Mouse (Mus musculus) frontal cortex, adult (tissue): ENCODE results near the gene Calm3.
A peak's percentile ranks its signal among the peaks of the same experiment; 100 is the strongest.

ENCODE experiments used
- ATAC-seq: cut with Nextera tagmentation; 2 replicates; pipeline ENCODE4 v1.9.2; 2017; ENCODE audit warnings: mild to moderate bottlenecking, moderate library complexity, mixed read lengths; ENCODE audit not compliant: low TSS enrichment

Gene Calm3

GRCm38 (mm10) chr7:16942861-16943260 is 18.9 kb upstream of the Calm3 start:
- no peak for ATAC-seq

DNA sequence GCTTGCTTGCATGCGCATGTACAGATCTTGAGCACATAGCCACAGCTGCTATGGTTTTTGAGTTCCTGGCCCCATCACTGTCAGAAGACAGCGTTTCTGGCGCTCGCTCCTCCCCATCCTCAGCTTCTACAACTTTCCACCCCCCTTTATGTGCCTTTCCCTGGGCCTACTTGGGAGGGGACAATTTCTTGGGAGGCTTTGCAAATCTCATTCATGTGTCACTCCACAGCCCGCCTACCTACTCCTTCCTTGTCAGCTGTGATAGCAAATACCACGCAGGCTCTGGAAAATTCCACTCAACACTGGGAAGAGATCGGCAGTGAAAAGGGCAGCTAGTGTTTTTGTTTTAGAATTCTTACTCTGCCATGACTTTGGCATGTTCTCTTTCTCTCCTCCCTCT is 16.4 kb upstream of the Calm3 start:
- peak; percentile 61 for ATAC-seq

GRCm38 (mm10) chr7:16938117-16938791 is 14.3 kb upstream of the Calm3 start:
- peak; percentile 53 for ATAC-seq

- ATAC-seq = no peak
Observed at GRCm38 (mm10) chr7:16937312-16937711, 13.4 kb upstream of the Calm3 start.

DNA sequence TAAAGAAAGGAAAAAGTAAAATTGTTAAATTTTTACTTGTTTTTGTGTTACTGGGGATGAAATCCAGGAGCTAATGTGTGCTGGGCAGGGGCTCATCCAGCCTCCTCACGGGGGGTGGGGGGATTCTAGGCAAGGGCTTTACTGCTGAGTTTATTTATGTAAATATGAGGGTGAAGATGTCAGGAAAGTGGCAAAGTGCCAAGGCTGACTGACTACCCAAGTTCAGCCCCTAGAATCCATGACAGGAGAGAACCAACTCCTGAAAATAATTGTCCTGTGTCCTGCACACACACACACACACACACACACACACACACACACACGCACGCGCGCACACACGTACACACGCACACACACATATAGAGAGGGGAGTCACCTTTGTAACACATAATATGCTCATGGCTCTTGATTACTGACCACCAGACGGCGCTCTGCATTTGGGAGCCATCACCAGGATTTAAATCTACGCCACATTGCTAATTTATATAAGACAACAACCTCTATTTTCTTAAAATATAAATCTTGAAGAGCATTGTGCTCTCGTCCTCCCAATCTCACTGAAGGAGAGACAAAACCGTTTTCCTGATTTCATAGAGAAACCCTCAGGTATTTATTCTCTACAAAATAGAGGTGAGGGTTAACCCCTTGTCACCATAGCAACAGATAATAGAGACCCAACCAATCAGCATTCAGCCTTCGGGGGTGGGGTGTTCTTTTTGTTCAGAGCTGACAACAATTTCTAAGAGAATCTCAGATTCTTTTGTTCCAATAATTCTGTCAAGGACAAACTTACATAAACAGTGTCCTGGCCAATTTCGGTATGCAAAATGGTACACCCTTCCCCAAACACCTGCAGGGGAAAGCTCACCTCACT is 9.0 kb upstream of the Calm3 start:
- no peak for ATAC-seq

DNA sequence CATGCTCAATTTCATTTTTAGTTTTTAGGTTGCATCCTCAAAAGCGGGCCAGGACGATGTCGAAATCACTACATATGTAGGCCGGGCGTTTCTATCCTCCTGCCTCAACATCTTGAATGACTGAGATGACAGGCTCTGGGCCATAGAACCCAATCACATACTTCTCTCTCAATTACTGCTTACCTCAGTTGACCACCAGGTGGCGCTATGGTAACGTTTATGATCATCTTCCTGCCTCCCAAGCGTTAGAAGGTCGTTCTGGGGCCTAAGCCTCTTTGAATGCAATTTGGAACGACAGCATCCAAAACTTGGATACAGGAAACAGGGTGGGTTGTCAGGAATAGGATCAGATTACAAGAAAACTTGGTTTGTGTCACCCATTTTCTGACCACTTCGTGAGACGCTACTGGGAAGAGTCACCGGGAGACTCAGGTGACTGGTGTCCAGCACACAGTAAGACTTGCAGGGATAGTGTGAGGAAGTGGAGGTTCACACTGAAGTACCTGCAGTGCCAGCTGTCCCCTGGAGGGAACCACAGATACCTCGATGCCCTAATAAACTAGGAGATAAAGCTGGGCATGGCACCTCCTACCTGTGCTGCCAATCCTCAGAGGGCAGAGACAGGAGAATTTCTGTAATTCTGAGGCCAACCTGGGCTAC is 8.2 kb upstream of the Calm3 start:
- peak; percentile 76 for ATAC-seq

DNA sequence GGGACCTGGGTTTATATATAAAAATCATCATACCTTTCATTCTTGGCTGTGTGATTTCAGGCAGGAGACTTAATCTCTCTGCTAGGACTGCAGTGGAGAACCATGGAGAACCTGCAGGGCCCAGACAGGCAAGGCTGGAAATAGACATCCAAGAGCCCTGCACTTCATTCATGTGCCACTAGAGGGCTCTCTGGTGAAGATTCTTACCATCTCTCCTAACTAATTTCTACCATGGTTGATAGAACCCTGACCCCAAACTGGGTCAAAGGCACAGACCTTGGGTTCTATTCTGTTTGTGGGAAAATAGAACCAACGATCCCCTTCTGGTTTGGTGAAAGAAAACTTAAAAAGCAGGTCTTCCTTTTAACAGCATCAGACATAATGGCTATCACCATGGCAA is 6.9 kb upstream of the Calm3 start:
- ATAC-seq = peak; percentile 55; the same call in 1 of the 2 replicates

- no peak for ATAC-seq
Observed at GRCm38 (mm10) chr7:16928341-16928740, 4.4 kb upstream of the Calm3 start.

DNA sequence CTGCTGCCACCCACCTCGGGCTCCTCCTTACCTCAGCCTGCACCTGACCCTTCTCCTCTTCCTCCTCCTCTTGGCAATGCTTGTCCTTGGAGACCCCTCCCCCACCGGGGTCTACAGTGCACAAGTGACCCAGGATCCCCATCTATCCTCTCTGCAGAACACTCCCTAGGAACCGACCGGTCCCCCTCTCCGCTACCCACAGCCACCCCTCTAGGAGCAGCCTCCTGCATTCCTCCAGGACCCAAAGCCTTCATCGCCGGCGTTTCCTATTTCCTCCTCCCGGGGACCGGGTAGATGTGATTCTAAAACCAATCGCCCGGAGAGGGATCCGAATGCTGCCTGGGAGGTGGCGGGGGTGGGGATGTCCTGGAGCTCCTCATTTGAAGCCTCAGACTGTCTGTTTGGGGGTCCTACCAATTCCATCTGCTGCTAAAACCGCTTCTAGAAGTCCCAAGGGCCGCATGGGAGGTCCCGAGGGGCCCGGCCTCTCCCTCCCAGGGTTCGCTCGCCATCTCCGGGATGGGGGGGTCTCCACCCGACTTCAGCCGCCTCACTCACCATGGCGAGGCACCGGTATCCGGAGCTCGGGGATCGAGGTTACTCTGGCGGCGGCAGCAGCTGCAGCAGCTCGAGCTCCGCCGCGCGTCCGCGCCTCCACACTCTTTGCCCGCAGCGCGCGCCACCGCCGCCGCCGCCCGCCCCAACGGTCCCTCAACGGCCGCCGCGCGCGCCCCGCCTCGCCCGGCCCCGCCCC is 454 bp downstream of the Calm3 start:
- peak; percentile 0; the same call in 1 of the 2 replicates for ATAC-seq

GRCm38 (mm10) chr7:16922360-16922973 is 1.4 kb downstream of the Calm3 start:
- ATAC-seq = 0 out of 2 replicates have a peak, but pooled peaks have one; percentile 4

GRCm38 (mm10) chr7:16921881-16922335 is 2.0 kb downstream of the Calm3 start:
- no peak for ATAC-seq

- ATAC-seq = no peak
Observed at GRCm38 (mm10) chr7:16920818-16921791, 2.8 kb downstream of the Calm3 start.

- no peak for ATAC-seq
Observed at GRCm38 (mm10) chr7:16920150-16920579, 3.7 kb downstream of the Calm3 start.

DNA sequence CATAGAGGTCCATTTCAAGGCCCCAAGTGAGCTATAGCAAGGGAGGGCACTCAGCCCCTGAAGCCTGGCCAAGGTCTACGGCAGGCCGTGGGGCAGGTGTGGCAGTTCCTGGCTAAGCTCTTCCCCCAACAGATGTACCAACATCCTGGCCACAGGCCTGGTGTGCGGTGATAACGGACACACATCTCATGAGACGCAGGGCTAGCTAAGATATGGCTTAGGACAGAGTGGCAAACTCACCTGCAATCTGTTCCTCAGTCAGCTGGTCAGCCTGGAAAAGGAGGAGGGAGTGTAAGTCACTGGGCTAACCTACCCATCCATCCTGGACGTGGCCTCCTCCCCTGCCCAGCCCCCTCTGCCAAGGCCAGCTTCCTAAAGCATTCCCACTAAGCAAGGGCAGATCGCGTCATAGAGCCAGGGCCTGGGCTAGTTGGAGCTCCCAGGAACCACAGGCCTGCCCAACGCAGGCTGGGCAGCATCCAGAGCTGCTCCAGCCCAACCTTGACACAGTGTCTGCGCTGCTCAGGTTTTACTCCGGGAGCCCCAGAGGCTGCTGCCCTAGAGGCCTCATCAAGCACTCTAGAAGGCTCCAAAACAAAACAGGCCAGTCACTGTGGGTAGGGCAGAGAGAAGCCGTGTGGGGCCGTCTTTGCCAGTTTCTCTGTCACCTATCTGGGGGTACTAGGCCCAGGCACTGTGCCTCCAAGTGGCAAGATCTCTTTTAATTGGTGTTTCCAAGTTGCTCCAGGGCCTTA is 4.3 kb downstream of the Calm3 start:
- no peak for ATAC-seq

DNA sequence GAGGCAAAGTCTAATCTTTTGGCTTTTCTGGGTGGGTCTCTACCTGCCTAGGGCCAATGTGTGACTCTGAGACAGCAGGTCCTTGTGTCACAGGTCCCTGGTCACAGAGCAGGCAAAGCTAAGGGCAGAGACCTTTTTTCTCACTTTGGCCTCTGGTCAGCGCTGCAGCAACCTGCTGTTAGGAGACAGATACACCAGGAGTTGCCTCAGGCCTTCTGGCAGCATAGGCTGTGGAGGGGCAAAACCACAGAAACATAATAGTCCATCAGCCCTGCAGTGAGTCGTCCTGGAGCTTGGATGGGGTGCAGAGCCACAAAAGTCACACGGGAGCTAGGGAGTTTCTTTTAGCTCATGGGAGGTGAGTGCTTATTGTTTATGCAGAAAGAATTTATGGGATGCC is 5.2 kb downstream of the Calm3 start:
- no peak for ATAC-seq

DNA sequence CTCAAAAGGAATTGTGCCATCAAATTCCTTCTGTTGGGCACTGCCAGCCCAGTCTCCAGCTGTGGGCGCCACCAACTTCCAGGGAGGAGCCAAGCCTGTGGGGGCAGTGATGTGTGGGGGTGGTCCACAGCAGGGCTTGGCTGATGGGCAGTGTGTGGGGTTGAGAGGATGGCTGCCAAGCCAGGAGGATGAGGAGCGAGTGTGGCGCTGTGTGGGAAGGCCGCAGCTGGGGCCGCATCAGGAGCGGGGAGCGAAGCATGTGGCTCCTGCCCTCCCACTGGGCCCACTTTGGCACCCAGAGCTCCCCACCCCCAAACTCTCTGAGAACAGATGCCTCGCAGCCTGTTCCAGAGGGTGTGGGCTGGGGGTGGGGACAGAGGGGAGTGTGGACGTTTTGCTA is 5.9 kb downstream of the Calm3 start:
- ATAC-seq = peak; percentile 17

GRCm38 (mm10) chr7:16917447-16917846 is 6.5 kb downstream of the Calm3 start:
- ATAC-seq = no peak

- no peak for ATAC-seq
Observed at GRCm38 (mm10) chr7:16916342-16917265, 7.3 kb downstream of the Calm3 start.
